Mouse (Mus musculus): ENCODE data around the gene Ankrd55. TPM values are rescaled to one million over a fixed set of nuclear protein-coding genes. Genes with fewer than 3 reads are reported as not detected.

Ankrd55 gene
- polyA plus RNA-seq, 1 experiment: 0.27 TPM

- H3K27me3 ChIP-seq (ENCODE audit: control insufficient read depth, insufficient read depth, low read length): no peaks in the 10 kb centered on the region
- H3K4me3 ChIP-seq (ENCODE audit: low read depth, low read length): no peak overlapping the region
- TF ChIP-seq POLR2A (IDR thresholded peaks at IDR 0.05; ENCODE audit: low read depth, low read length) (no peak), CTCF (IDR thresholded peaks at IDR 0.05; ENCODE audit: extremely low read depth, insufficient read length, insufficient replicate concordance, low read depth, low read length) (no peak)
- no peaks in the 10 kb centered on the region for H3K4me1 ChIP-seq (ENCODE audit: control insufficient read depth, insufficient read depth, insufficient read length, low read length)
- H3K27ac ChIP-seq (ENCODE audit: insufficient read depth, low read depth, low read length): no peak overlapping the region
- no peaks in the 10 kb centered on the region for H3K36me3 ChIP-seq (ENCODE audit: control insufficient read depth, insufficient read depth, low read length)
- WGBS: 80% methylated on average over 8 of the region's 8 CpGs
Measured at GRCm38 (mm10) chr13:112275951-112276350, 12.3 kb upstream of the Ankrd55 start.

- WGBS: 65% methylated on average over 5 of the region's 5 CpGs
- Histone ChIP-seq H3K4me1 (ENCODE audit: control insufficient read depth, insufficient read depth, insufficient read length, low read length) (no peaks in the 10 kb centered on the region), H3K36me3 (ENCODE audit: control insufficient read depth, insufficient read depth, low read length) (no peaks in the 10 kb centered on the region), H3K27me3 (ENCODE audit: control insufficient read depth, insufficient read depth, low read length) (no peaks in the 10 kb centered on the region), H3K27ac (ENCODE audit: insufficient read depth, low read depth, low read length) (no peak overlapping the region), H3K4me3 (ENCODE audit: low read depth, low read length) (no peak overlapping the region)
- TF ChIP-seq CTCF (IDR thresholded peaks at IDR 0.05; ENCODE audit: extremely low read depth, insufficient read length, insufficient replicate concordance, low read depth, low read length) (no peak), POLR2A (IDR thresholded peaks at IDR 0.05; ENCODE audit: low read depth, low read length) (no peak)
Measured at GRCm38 (mm10) chr13:112277544-112277943, 10.7 kb upstream of the Ankrd55 start.

GRCm38 (mm10) chr13:112278251-112278650 lies 10.0 kb upstream of the Ankrd55 start:
- no peaks in the 10 kb centered on the region for H3K27me3 ChIP-seq (ENCODE audit: control insufficient read depth, insufficient read depth, low read length)
- H3K4me1 ChIP-seq (ENCODE audit: control insufficient read depth, insufficient read depth, insufficient read length, low read length): no peaks in the 10 kb centered on the region
- no peak overlapping the region for H3K27ac ChIP-seq (ENCODE audit: insufficient read depth, low read depth, low read length)
- H3K36me3 ChIP-seq (ENCODE audit: control insufficient read depth, insufficient read depth, low read length): no peaks in the 10 kb centered on the region
- H3K4me3 ChIP-seq (ENCODE audit: low read depth, low read length): no peak overlapping the region
- WGBS: 79% methylated on average over 7 of the region's 7 CpGs
- TF ChIP-seq CTCF (IDR thresholded peaks at IDR 0.05; ENCODE audit: extremely low read depth, insufficient read length, insufficient replicate concordance, low read depth, low read length) (no peak), POLR2A (IDR thresholded peaks at IDR 0.05; ENCODE audit: low read depth, low read length) (no peak)

- H3K27me3 ChIP-seq (ENCODE audit: control insufficient read depth, insufficient read depth, low read length): no peaks in the 10 kb centered on the region
- H3K4me3 ChIP-seq (ENCODE audit: low read depth, low read length): no peak overlapping the region
- peaks cover 8% of the 10 kb centered on the region for H3K4me1 ChIP-seq (ENCODE audit: control insufficient read depth, insufficient read depth, insufficient read length, low read length)
- no peaks in the 10 kb centered on the region for H3K36me3 ChIP-seq (ENCODE audit: control insufficient read depth, insufficient read depth, low read length)
- TF ChIP-seq POLR2A (IDR thresholded peaks at IDR 0.05; ENCODE audit: low read depth, low read length) (no peak), CTCF (IDR thresholded peaks at IDR 0.05; ENCODE audit: extremely low read depth, insufficient read length, insufficient replicate concordance, low read depth, low read length) (no peak)
- no peak overlapping the region for H3K27ac ChIP-seq (ENCODE audit: insufficient read depth, low read depth, low read length)
- 72% methylated on average over 1 of the region's 1 CpGs for WGBS
Measured at GRCm38 (mm10) chr13:112287135-112287534, 1.1 kb upstream of the Ankrd55 start.

- TF ChIP-seq CTCF (IDR thresholded peaks at IDR 0.05; ENCODE audit: extremely low read depth, insufficient read length, insufficient replicate concordance, low read depth, low read length): no peak
- TF ChIP-seq POLR2A (IDR thresholded peaks at IDR 0.05; ENCODE audit: low read depth, low read length): no peak
- Histone ChIP-seq H3K4me3 (ENCODE audit: low read depth, low read length) (no peak overlapping the region), H3K27ac (ENCODE audit: insufficient read depth, low read depth, low read length) (no peak overlapping the region), H3K36me3 (ENCODE audit: control insufficient read depth, insufficient read depth, low read length) (no peaks in the 10 kb centered on the region), H3K27me3 (ENCODE audit: control insufficient read depth, insufficient read depth, low read length) (no peaks in the 10 kb centered on the region), H3K4me1 (ENCODE audit: control insufficient read depth, insufficient read depth, insufficient read length, low read length) (peaks cover 8% of the 10 kb centered on the region)
- 24% methylated on average over 6 of the region's 6 CpGs for WGBS
Measured at GRCm38 (mm10) chr13:112287571-112288224, 553 bp upstream of the Ankrd55 start.

GRCm38 (mm10) chr13:112289338-112289737 lies 1.1 kb downstream of the Ankrd55 start:
- Histone ChIP-seq H3K27ac (ENCODE audit: insufficient read depth, low read depth, low read length) (no peak overlapping the region), H3K4me3 (ENCODE audit: low read depth, low read length) (no peak overlapping the region), H3K27me3 (ENCODE audit: control insufficient read depth, insufficient read depth, low read length) (no peaks in the 10 kb centered on the region), H3K36me3 (ENCODE audit: control insufficient read depth, insufficient read depth, low read length) (no peaks in the 10 kb centered on the region), H3K4me1 (ENCODE audit: control insufficient read depth, insufficient read depth, insufficient read length, low read length) (peaks cover 8% of the 10 kb centered on the region)
- 62% methylated on average over 9 of the region's 9 CpGs for WGBS
- TF ChIP-seq POLR2A (IDR thresholded peaks at IDR 0.05; ENCODE audit: low read depth, low read length): no peak
- TF ChIP-seq CTCF (IDR thresholded peaks at IDR 0.05; ENCODE audit: extremely low read depth, insufficient read length, insufficient replicate concordance, low read depth, low read length): no peak

GRCm38 (mm10) chr13:112289981-112290380 lies 1.7 kb downstream of the Ankrd55 start:
- 59% methylated on average over 4 of the region's 4 CpGs for WGBS
- Histone ChIP-seq H3K27me3 (ENCODE audit: control insufficient read depth, insufficient read depth, low read length) (no peaks in the 10 kb centered on the region), H3K4me3 (ENCODE audit: low read depth, low read length) (no peak overlapping the region), H3K36me3 (ENCODE audit: control insufficient read depth, insufficient read depth, low read length) (no peaks in the 10 kb centered on the region), H3K4me1 (ENCODE audit: control insufficient read depth, insufficient read depth, insufficient read length, low read length) (peaks cover 8% of the 10 kb centered on the region), H3K27ac (ENCODE audit: insufficient read depth, low read depth, low read length) (no peak overlapping the region)
- TF ChIP-seq CTCF (IDR thresholded peaks at IDR 0.05; ENCODE audit: extremely low read depth, insufficient read length, insufficient replicate concordance, low read depth, low read length) (no peak), POLR2A (IDR thresholded peaks at IDR 0.05; ENCODE audit: low read depth, low read length) (no peak)
